Mouse (Mus musculus): ENCODE measurements around the gene Ppp1r35.
"Not testable (repeated sequence)": the region's sequence is repeated elsewhere in the genome, so short reads cannot be mapped to it uniquely, and the experiment has no call there.

The Ppp1r35 gene

GRCm38 (mm10) chr5:137778635-137779034 lies at the start of gene Ppp1r35:
Ppp1r35 (plus strand) TSS chr5:137778849.
- DNase-seq (ENCODE audit: low spot score) = peak; percentile 97

DNA sequence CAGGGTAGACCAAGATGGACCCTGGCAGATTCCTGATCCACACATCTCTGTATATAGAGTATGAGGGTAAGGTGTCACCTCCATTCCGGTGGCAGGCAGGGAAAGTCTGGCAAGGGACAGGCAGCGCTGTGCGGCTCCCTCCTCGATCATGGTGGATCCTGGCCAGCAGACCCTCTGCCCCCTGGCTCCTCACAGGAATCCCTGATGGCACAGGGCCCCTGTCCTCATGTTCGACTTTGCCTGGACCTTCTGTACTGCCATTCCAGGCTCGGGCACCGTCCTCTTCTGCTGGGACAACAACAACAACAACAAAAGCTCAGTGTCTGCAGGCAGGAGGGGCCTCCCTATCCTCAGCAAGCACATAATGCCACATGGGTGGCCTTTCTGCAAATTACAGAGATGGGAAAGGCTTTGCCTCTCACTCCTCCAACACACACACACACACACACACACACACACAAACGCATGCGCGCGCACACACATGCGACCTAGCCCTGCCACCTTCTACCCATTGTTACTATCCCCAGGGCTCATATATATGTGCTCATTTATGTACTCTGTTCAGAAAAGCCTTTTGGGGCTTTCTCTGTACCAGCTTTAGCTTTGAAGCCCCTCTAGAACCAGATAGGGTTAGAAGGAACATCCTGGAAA lies 44.9 kb upstream of the Ppp1r35 start:
- DNase-seq (ENCODE audit: low spot score) = no peak

DNA sequence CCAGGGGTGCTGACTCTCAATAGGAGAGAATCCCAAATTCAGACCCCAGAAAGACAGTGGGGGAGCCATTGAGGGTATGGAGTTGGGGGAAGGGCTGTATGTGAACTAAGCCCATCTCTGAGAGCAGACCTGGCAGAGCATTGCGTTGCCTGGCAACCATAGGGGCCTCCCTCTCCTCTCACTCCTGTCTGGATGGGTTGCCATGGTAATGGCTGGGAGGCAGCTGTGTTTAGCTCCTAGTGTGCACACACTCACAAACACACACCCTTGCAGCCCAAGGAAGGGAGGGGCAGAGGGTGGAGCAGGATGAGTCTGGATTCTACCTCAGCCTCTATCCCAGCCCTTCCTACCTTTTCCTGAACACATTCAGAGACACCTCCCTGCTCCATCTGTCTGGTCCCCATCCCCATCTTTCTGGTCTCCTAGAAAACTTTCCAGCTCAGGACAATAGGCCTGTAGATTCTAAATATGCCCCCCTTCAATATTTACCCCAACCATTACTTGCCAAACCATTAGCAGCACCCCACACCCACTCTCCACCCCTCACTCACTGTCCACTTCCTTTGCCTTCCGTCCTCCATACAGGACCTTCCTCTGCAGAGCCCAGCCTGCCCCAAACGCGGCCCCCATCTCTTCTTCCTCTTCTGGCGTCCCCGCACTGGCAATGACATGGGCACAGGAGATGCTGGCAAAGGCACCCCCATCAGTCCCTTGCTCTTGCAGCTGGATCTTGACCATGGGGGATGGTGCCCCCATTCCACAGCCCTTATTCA lies 44.2 kb upstream of the Ppp1r35 start:
- no peak for DNase-seq (ENCODE audit: low spot score)

DNA sequence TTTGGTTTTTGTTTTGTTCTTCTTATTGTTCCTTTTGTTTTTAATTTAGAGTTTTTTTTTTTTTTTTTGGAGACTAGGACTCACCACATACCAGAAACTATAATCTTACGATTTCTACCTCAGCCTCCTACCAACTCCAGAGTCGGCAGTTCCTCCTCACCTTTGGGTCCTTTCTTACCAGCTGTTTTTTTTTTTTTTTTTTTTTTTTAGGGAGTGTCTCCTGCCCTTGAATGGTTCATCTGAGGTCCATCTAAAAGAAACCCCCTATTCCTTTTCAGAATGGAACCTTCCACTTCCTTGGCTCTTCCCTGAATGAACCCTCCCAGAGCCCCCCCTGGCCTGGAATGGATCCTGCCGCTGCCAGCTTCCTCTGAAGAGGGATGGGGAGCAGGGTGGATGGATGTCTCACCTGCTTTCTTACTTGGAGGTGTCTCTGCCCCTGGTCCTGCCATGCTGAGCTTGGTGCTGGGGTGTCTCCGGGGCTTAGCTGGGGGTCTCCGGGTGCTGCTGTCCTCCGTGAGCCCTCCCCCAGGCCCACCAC lies 41.2 kb upstream of the Ppp1r35 start:
- DNase-seq (ENCODE audit: low spot score) = no peak

DNA sequence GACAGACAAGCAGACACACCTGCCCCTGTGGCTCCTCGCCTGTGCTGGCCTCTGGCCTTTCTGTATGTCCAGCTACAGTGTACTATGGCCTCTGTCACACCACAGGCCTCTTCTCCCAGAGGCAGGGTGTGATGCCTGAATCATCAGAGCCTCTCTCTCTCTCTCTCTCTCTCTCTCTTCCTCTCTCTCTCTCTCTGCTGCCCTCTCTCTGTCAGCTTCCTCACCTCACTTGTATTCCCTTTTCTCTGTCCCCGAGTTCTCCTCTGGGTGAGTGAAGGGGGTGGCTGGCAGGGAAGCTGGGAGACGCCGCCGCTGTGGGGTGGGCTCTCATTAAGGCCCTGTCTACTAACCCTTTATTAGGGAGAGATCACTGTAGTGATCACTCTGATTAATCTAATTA lies 40.1 kb upstream of the Ppp1r35 start:
- no peak for DNase-seq (ENCODE audit: low spot score)

DNA sequence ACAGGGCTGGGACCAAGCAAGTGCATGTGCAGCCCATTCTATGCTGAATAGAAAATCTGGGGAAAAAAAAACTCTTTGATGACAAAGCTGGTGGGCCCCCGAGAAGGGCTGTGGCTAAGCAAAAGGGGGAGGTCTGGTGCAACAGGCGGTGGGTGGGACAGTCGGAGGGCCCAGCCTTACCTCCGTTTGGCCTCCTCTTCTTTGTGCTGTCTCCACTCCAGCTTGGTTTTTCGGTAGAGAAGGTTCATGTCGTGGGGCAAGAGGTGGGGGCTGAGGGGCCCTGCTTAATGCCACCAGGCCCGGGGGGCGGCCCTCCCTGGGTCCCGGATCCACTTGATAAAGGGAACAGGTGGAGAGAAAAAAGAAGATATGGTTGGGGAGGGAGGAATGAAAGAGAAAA lies 39.2 kb upstream of the Ppp1r35 start:
- no peak for DNase-seq (ENCODE audit: low spot score)

DNA sequence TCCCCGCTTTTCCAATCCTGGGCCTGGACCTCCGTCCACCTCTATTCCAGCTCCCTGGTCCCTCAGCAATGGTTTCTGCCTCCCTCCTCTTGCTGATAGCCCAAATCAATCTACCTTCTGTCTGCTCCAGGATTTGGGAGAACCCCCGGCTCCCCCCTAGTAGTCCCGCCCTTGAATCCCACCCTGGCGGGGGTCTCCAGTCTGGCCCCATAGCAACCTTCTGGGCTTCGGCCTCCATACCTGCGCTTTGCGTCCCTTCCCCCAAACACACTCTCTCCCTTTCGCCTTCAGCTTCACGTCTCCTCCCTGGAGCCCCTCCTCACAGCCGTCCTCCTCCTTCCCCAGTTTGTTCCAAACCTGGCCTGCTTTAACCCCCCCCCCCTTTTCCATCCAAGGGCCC lies 38.1 kb upstream of the Ppp1r35 start:
- DNase-seq (ENCODE audit: low spot score) = no peak

DNA sequence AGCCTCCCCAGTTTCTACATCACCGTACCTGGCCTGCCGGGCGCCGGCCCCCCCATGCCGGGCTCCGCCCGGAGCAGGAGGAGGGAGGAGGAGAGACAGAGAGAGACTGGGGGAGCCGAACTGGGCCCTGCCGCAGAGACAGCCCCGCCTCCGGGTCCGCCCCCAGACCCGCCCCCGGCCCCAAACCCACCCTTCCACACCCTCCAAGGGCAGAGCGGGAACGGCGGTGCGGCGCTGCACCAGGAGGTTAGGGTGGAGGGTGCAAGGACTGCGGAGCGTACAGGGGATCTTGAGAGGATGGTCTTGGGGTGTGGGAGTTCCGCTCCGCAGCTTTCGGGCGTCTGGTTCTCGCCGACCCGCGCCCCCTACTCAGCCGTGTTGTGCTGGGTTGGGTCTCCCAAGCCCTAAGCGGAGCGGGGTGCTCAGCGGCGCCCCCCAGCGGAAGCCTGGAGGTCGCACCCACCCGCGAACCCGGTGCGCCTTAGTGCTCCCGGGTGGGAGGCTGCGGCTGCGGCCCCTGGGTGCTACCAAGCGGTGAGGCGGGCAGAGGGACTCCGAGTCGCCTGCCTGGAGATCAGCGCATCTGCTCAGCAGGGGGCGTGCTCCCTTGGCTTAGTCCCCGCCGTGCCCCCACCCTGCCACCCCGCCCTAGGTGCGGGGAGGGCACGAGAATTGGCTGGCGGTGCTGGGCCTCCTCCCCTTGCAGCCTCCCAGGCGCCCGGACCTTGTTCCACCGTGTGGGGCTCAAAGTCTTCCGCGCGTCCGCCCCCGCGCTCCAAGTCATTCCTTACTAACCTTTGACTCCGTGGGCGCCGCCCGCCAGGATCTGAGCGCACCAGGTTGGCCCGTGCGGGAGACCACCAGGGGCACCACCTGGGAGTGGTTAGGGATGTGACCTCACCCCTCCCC lies 37.4 kb upstream of the Ppp1r35 start, which contains the start of gene Nyap1:
Gene Nyap1, minus strand, starts transcription at position 585 of the 909 bp plus-strand sequence.
- peak; percentile 82 for DNase-seq (ENCODE audit: low spot score)

DNA sequence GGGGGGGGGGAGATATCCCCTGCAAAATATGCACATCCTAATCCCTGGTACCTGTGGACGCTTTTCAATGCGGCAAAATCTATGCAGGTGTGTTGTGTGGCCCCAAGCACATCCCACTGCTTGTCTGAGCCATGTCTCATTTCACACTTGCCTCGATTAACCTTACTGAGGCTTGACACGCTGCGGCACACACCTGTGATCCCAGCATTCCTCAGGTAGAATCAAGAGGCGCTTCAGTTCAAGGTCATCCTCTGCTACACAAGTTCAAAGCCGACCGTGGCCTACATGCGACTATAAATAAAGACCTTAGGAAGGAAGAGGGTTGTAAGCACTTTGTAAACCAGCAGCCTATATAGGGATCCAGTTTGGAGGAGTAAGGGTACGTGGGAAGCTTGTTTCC lies 36.6 kb upstream of the Ppp1r35 start:
- DNase-seq (ENCODE audit: low spot score) = no peak

DNA sequence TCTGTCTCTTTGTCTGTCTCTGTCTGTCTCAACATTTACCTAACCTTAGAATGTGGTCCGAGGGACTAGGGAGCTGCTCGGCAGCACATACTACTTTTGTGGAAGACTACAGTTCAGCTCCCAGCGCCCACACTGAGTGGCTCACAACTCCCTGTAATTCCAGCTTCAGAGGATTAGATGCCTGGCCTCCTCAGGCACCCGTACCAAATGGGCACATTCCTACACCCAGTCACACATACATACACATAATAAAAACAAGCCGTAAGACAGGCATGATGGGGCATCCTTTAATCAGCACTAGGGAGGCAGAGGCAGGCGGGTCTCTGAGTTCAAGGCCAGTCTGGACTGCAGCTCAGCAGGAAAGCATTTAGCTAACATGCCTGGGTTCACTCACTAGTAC lies 35.8 kb upstream of the Ppp1r35 start:
- DNase-seq (ENCODE audit: low spot score) = no peak

DNA sequence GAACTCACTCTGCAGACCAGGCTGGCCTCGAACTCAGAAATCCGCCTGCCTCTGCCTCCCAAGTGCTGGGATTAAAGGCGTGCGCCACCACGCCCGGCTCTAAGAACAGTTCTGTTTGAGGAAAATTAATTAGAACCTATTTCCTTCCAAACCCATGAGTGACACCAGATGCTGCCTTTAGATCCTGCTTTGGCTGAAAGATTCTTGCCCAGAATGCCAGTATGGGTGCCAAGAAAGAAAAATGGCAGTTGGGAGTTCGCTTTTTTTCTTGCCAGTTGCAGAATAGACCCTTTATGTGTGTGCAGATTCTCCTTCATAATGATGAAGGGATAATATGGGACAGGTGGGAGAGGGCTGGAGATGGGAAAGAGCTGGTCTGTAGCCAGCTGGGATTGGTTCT lies 34.5 kb upstream of the Ppp1r35 start:
- DNase-seq (ENCODE audit: low spot score) = no peak

GRCm38 (mm10) chr5:137745214-137746171 lies 33.2 kb upstream of the Ppp1r35 start, which contains the start of gene Tsc22d4:
Tsc22d4 (plus strand) TSS chr5:137745730.
- peak; percentile 92 for DNase-seq (ENCODE audit: low spot score)

- DNase-seq (ENCODE audit: low spot score) = peak; percentile 74
Measured at GRCm38 (mm10) chr5:137746282-137746850, 32.3 kb upstream of the Ppp1r35 start.

- DNase-seq (ENCODE audit: low spot score) = peak; percentile 40
Measured at GRCm38 (mm10) chr5:137746851-137747325, 31.8 kb upstream of the Ppp1r35 start.

DNA sequence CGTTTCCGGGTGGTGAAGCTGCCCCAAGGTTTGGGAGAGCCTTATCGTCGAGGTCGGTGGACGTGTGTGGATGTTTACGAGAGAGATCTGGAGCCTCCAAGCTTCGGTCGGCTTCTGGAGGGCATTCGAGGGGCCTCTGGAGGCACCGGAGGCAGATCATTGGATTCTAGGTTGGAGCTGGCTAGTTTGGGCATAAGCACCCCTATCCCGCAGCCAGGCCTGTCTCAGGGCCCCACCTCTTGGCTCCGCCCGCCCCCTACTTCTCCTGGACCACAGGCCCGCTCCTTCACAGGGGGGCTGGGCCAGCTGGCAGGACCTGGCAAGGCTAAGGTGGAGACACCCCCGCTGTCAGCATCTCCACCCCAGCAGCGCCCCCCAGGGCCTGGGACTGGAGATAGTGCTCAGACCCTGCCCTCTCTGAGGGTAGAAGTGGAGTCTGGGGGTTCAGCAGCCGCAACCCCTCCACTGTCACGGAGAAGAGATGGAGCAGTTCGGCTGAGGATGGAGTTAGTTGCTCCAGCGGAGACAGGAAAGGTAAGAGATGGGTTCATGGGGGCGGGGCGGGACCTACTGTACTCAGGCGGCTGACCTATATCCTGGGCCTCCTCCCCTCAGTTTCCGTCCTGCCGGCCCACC lies 31.2 kb upstream of the Ppp1r35 start:
- DNase-seq (ENCODE audit: low spot score) = peak; percentile 62

- no peak for DNase-seq (ENCODE audit: low spot score)
Measured at GRCm38 (mm10) chr5:137748130-137748770, 30.4 kb upstream of the Ppp1r35 start.

- no peak for DNase-seq (ENCODE audit: low spot score)
Measured at GRCm38 (mm10) chr5:137749196-137749836, 29.3 kb upstream of the Ppp1r35 start.

DNA sequence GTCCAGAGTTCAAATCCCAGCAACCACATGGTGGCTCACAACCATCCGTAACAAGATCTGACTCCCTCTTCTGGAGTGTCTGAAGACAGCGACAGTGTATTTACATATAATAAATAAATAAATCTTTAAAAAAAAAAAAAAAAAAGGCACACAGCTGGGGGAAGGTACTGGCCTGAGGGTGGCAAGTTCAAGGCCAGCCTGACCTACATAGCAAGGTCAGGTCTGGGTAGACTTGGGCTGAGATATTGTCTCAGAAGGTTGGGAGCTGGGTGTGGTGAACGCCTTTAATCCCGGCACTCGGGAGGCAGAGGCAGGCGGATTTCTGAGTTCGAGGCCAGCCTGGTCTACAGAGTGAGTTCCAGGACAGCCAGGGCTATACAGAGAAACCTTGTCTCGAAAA lies 28.4 kb upstream of the Ppp1r35 start:
- DNase-seq (ENCODE audit: low spot score) = not testable (repeated sequence)

Measured in ovary, postnatal 36 days (tissue).